Mouse (Mus musculus): Measurements from ENCODE around the gene Gm7075.
"Not testable (repeated sequence)": the region's sequence is repeated elsewhere in the genome, so short reads cannot be mapped to it uniquely, and the experiment has no call there.

Gene Gm7075

DNA sequence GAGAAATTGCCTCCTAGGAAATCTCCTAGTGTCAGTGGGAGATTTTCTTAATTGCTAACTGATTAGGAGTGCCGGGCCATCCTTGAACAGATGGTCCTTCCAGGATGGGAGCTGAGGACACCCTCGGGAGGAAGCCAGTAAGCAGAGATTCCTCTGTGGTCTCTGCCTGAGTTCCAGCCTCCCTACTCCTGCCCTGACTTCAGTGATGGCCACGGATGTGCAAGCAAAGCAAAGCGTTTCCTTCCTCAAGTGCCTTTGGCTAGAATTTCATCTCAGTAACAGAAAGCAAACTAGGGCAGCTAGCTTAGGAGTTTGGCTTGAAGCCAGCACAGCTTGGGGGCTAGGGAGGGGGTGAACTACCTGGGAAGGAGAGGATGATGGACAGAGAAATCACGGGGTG lies 4.5 kb downstream of the Gm7075 start:
- no peak for DNase-seq (ENCODE audit: low spot score)

DNA sequence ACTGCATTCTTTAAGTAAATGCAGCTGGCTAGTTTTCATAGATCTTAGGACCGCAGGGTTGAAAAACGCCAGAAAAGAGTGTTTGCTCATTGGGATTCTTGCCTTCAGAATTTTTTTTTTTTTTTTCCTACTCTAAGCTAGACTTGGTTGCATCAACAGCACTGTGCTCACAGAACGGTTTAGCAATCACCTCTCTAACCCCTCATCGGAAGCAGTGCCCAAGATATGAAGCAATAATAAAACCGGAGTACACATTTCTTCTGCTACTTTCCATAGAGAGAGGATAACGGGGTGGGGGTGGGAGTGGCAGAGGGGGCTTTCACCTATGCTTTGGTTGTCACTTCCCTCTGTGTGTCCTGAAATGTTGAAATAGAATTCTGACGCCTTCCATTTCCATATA lies 5.7 kb downstream of the Gm7075 start:
- no peak for DNase-seq (ENCODE audit: low spot score)

DNA sequence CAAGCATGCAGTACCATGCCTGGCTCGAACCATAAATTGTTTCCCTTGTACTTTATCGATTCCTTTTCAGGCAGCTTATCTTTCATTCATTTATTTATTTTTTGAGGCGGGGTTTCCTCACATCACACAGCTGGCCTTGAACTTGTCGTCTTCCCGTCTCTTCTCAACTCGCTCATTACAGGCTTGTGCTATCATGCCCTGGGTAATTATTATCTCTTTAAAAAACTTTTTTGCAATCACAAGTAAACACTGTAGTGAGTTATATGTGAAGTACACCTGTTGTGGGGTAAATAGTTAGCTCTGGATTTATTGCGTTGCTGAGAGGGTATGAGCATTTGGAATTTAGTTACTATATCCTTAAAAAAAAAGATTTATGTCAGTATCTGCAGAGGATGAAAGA lies 6.3 kb downstream of the Gm7075 start:
- no peak for DNase-seq (ENCODE audit: low spot score)

DNA sequence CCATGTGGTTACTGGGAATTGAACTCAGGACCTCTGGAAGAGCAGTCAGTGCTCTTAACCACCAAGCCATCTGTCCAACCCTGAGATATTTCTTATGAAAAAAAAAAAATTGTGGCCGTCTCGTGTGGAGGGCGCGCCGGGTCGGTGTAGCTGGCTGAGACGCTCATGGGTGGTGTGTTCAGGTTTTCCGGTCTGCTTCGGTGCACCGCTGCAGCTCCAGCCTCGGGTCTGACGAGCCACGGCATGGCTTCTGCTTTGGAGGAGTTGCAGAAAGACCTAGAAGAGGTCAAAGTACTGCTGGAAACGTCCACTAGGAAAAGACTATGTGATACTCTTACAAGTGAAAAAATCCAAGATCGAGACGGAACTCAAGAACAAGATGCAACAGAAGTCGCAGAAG lies 8.8 kb downstream of the Gm7075 start:
- DNase-seq (ENCODE audit: low spot score): no peak

DNA sequence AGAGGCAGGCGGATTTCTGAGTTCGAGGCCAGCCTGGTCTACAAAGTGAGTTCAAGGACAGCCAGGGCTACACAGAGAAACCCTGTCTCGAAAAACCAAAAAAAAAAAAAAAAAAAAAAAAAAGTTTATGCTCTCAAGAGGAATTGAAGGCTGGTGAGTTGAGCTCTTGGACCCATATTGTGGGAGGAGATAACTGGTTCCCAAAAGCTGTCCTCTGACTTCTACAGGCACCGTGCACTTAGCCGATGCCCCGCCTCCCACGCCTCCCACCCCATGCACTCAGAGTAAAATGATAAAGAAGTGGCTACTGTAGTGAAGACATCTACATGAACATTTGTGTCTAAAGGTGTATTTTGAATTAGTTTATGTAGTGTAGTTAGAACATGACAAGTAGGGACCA lies 9.9 kb downstream of the Gm7075 start:
- not testable (repeated sequence) for DNase-seq (ENCODE audit: low spot score)

DNA sequence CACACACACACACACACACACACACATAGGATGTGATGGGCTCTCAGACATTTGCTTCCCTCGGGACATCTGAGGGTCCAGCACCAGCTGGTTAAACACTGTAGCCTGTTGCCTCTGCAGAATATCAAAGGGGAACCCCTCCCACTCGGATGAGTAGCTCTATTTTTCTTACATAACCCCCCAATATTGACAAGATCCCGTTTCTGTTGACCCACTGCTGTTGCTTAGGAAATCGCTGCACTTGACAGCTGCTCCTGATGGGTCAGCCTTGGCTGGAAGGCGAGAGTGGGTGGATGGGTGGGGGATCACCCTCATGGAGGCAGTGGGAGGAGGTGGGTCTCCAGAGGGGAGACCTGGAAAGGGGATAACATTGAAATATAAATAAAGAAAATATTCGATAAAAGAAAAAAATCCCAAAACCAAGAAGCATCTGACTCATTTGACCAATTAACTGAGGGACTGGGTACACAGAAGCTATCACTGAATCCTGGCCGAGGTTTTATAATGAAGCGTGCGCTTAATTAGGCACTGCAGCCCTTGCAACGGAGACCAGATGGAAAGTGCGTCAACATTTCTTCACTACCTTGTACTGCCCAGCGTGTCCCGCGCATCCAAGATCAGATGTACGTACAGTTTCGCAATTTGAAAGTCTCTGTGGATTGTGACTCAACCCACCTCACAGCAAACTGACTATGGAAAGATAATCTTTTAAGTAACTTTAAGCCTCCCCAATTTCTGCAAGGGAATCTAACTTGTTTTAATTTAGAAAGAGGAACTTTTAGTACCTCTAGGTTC lies 11.2 kb downstream of the Gm7075 start:
- DNase-seq (ENCODE audit: low spot score): no peak

DNA sequence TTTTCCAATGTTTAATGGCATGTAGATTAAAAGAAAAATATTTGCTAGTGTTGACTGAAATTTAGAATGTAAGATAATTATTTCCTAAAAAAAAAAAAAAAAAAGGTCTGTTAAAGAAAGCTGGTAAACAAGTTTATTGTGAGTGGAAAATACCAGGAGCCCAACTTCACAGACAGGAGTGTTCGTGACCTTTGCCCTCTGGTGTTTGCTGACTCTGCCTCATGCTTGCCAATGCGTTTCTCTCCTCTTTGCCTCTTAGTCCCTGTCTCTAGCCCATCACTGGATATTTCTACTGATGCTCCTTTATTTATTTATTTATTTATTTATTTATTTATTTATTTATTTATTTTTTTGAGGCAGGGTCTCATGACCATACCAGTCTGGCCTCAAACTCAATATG lies 18.0 kb downstream of the Gm7075 start:
- DNase-seq (ENCODE audit: low spot score): no peak

DNA sequence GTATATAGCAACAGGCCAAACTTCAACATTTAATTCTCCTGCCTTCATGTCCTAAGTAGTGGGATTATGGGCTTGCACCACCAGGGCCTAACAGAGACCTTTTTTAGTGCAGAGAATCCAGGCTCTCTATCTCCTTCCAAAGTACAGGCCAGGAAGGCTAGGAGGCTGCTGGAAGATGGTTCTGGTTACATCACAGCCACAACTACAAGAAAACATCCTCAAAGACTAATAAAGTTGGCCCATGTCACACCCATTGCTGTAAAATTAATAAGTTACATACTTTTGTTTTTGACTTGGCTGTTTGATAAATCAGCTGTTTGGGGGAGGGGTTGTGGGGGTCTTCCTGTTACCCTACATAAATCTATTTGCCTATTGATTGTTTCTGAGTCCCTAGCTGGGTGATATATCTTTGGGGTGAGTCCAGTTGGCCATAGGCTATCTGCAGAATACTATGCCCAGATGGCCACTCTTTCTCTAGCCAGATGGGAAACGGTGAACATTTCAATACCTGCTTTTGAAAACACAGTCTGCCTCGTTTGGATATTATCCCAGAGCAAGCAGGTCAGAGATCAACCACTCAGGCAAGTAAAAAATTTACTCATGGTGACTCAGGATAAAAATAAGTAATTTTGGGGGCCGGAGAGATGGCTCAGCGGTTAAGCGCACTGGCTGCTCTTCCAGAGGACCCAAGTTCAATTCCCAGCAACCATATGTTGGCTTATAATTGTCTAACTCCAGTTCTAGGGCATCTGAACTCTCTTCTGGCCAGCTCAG lies 18.7 kb downstream of the Gm7075 start:
- DNase-seq (ENCODE audit: low spot score): no peak

DNA sequence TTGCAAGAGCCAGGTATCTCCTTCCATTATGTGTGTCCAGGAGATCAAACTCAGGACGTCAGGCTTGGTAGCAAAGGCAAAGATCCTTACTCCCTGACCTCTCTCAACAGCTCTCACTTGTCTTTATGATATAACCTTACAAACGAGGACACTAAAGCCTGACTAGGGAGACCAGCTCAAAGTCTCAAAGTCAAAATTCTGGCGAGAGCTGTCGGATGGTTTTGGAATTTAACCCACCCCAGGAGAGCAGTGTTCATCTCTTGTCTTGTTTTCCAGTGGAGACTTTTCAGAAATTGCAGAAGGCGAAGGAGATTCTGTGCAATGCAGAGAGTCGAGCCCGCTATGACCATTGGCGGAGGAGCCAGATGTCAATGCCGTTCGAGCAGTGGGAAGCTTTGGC lies 24.6 kb downstream of the Gm7075 start:
- no peak for DNase-seq (ENCODE audit: low spot score)

DNA sequence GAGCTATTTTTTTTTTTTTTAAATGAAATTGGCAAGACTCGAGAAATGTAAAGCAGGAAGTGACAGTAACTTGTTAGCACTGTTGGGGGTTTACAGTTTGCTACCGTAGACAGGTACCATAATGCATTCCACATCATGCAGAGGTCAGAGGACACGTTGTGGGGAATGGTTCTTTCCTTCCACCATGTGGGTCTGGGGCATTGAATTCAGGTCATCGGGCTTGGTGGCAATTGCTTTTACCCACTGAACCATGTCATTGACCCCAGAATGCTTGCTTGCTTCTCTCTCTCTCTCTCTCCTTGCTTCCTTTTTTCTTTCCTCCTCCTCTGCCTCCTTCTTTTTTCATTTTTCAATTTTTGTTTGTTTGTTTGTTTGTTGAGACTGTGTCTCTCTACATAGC lies 32.6 kb downstream of the Gm7075 start:
- no peak for DNase-seq (ENCODE audit: low spot score)

DNA sequence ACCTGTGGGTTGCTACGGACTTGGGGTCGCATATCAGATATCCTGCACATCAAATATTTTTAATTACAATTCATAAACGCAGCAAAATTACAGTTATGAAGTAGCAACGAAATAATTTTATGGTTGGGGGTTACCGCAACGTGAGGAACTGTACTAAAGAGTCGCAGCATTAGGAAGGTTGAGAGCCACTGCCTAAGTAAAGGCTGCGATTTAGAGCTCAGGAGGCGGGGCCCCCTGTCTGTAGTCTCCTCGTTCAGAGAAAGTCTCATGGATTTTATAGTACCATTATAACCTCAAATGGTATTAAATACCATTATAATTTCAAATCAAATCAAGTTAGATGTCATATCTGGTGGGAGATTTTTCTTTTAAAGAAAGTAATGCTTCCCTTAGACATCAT lies 34.6 kb downstream of the Gm7075 start:
- DNase-seq (ENCODE audit: low spot score): no peak

DNA sequence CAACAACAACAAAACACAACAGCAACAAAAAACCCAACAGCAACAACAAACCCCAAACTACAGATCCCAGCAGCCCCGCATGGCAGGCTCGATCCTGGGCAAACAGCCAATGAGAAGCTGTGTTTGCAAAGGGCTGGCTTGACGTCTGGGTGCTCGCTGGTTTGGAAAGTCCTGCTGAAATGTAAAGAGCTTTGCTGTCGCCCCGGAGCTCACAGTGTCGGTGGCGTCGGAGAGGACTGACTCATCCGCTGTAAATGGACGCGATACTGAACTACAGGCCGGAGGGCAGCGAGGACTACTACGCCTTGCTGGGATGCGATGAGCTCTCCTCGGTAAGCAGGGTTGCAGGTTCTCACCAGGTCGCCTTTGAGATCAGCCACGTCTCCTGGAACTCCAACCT lies 35.1 kb downstream of the Gm7075 start:
- DNase-seq (ENCODE audit: low spot score): peak; percentile 64

DNA sequence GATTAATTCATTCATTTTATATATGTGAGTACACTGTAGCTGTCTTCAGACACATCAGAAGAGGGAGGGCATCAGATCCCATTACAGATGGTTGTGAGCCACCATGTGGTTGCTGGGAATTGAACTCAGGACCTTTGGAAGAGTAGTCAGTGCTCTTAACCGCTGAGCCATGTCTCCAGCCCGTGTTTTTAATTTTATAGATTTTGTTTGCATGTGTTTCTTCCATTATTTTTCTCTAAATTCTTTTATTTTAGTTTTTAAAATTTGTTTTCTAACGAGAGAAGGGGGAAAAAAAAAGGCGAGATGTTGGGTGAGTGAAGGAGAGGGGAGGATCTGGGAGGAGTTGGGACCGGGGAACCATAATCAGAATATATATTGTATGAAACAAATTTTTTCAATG lies 35.7 kb downstream of the Gm7075 start:
- DNase-seq (ENCODE audit: low spot score): not testable (repeated sequence)

DNA sequence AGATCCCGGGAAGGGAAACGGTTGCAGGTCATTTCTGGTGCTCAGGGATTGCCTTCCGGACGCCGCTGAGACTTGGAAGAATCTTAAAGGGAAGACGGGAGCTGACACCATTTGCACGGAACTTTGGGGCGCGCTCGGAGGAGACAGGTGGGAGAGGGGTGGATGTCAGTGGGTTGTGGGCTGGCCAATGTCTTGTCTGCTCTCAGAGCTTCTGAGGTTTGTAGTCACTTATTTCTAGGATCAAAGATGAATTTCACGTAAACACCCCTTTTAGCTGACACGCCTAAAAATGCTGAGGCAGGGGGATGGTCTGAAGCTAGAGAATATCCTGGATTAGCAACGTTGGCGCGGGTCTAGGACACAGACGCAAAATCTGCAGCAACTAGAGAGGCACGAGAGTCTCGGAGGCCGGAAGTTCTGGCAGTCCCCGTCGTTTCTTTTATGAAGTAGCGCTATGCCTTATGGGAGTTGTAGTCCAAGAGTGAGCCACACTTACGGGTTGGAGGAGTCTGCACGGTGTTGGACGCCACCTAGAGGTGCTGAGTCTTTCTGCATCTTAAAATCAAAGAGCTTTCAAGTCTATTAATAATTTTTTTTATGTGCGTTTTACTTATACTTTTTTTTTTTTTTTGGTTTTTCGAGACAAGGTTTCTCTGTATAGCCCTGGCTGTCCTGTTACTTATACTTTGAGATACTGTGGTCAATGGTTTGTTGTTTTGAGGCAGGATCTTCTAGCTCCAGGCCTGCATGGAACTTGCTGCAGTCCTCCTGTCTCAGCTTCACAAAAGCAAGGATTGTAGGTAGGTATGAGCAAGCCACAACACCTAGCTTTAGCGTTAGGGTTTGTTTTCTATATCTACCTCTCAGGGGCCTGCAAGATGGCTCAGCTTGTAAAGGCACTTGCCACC lies 39.0 kb downstream of the Gm7075 start, which contains the start of gene Dnajc12:
Gene Dnajc12, plus strand, starts transcription at position 72 of the 908 bp plus-strand sequence.
- DNase-seq (ENCODE audit: low spot score): peak; percentile 61

DNA sequence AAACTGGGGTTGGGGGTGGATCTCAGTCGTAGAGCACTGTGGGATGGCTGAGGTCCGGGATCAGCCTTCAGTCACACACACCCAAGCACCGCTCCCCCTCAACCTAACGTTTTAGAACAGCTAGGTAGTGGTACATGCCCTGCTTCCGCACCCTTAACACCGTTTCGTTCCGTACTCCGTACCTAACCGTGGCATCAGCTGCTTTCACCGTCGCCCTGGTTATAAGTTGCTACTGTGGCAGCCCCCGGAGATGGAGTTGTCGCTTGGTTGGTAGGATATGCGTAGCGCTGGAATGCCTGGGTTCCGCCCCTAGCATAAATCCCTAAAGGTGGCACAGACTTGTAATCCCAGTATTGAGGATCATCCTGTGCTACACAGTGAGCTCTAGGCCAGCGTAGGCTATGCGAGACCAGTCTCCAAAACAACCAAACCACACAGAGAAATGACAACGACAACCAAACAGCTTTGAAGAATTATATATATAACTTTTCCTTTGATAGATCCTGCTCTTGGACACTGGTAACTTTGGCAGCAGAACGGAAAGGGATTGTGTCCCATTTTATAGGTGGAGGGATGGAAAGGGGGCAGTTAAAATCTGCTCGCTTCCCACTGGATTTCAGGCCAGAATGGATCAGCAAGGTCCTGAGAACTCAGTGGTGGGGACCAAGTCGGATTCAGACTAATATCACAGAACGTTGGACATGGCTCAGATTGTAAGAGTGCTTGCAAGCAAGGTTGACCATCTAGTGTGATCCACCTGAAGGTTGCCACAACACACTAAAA lies 39.9 kb downstream of the Gm7075 start, which contains the start of gene Sirt1:
Gene Sirt1, minus strand, starts transcription at position 207 of the 783 bp plus-strand sequence.
- DNase-seq (ENCODE audit: low spot score): no peak

DNA sequence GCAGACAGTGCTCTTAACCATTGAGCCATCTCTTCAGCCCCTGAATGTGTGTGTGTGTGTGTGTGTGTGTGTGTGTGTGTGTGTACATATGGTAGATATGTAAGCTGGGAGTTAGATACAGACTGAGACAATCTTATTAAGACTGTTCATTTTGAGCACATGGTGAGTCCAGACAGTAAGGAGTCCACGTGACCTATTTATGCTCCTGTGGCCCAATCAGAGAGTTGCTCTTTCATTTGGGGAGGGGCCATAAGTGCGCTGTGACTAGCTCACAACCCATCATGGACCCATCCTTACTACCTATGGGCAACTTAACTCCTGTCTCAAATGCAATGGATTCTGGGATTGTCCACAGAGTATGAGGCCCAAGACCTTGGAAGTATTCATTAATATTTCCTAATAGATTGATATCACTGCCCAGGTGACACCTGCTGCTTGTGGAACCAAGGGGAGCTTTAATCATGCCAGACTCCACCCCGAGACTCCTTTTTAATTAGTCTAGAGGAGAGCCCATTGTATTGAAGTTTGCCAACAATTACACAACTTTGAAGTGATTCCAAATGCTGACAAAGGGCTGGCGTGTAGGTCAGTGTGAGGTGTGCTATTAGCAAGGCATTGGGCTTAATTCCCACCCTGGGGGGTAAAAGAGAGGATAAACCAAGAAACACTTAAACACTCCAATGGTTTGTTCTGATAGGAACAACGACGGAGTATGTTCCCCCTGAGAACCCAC lies 42.5 kb downstream of the Gm7075 start:
- no peak for DNase-seq (ENCODE audit: low spot score)

DNA sequence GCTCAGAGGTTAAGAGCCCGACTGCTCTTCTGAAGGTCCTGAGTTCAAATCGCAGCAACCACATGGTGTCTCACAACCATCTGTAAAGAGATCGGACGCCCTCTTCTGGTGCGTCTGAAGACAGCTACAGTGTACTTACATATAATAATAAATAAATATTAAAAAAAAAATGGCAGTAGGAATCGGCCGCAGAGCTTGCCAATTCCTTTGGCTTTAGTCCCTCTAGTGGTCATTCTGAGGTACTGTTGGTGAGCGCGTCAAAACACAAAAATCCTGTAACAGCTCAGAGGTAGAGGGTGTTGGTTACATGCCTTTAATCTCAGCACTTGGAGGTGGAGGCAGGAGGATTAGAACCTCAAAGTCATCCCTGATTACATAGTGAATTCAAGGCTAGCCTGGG lies 44.1 kb downstream of the Gm7075 start:
- peak; percentile 45 for DNase-seq (ENCODE audit: low spot score)

DNA sequence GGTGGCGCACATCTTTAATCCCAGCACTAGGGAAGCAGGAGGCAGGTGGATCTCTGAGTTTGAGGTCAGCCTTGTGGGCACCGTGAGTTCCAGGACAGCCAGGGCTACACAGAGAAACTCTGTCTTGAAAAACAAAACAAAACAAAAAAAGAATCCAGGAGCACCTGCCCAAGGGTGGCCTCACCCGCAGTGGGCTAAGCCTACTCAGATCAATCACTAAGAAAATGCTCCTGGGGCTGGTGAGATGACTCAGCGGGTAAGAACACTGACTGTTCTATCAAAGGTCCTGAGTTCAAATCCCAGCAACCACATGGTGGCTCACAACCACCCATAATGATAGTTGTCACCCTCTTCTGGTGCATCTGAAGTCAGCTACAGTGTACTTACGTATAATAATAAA lies 45.3 kb downstream of the Gm7075 start:
- DNase-seq (ENCODE audit: low spot score): no peak
